8 mouse cellular contexts compared by ENCODE assay signal in the genomic region with DNA sequence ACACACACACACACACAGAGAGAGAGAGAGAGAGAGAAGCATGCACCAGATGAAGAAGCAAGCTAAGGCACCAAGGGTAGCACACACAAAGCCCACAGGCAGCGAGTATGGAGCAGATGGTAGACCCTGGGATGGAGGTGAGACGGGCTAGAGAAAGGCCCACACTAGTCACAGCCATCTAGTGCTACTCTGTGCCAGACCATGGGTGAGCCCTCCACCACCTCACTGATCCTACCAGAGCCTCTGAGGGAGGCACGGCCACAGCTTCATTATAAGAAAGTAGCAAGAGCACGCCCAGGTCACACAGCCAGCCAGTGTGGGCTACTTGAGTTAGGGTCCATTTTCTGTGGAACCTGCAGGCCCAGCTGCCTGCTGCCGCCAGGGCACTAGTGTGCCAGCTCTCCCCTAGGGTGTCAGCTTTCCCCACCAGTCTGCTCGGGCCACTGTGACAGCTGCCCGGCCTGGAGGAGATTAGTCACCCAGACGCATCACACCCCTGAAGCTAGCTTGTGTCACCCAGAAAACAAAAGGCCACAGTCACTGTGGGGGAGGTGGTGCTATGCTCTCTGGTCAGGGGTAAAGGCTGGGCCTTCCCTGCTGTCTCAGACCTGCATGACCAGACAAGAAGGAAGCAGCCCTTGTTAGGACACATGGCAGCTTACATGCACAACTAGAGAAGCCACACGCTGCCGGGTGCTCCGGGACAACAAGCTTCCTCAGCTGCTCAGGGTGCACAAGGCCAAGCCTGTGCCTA. TPM values are rescaled to one million over a fixed set of nuclear protein-coding genes. Genes with fewer than 3 reads are reported as not detected.
DNase-seq lines count a peak whose midpoint lies in the region; ATAC-seq and TF ChIP-seq lines count a peak whose summit lies in the region.

No protein-coding gene starts in this region.

- H3K9me3 ChIP-seq in kidney, postnatal 0 days (replicated peaks; ENCODE audit: low read length): no peaks in the 10 kb centered on the region
- no peaks in the 10 kb centered on the region for H3K9me3 ChIP-seq in forebrain, embryonic 13.5 days (replicated peaks)
- no peaks in the 10 kb centered on the region for H3K9me3 ChIP-seq in hindbrain, embryonic 16.5 days (ENCODE audit: control insufficient read depth, low read length)

- peak; percentile 50; the same call in 1 of the 2 replicates for ATAC-seq in kidney, postnatal 0 days (replicated peaks; ENCODE audit: low FRiP score, low read depth)
- ATAC-seq in forebrain, embryonic 13.5 days: no peak
- ATAC-seq in hindbrain, embryonic 16.5 days: 0 out of 2 replicates have a peak, but pooled peaks have one; percentile 3
- no peak for ATAC-seq in inflammation-experienced regulatory T-cells, adult 6 months

- peak overlapping the region; percentile 62; the same call in 1 of the 2 replicates for H3K27ac ChIP-seq in kidney, postnatal 0 days
- peak overlapping the region; percentile 61 for H3K27ac ChIP-seq in forebrain, embryonic 13.5 days
- peak overlapping the region; percentile 55 for H3K27ac ChIP-seq in hindbrain, embryonic 16.5 days (ENCODE audit: low read depth, low read length)
- H3K27ac ChIP-seq in macrophage: peak overlapping the region; percentile 91

- no peak for TF ChIP-seq CTCF in kidney, postnatal 0 days (IDR thresholded peaks at IDR 0.05; ENCODE audit: low read depth)

- no peak overlapping the region for H3K9ac ChIP-seq in kidney, postnatal 0 days (ENCODE audit: low read depth, low read length)
- 0 out of 2 replicates have a peak overlapping the region, but pooled peaks have one; percentile 26 for H3K9ac ChIP-seq in forebrain, embryonic 13.5 days
- peak overlapping the region; percentile 23; the same call in 1 of the 2 replicates for H3K9ac ChIP-seq in hindbrain, embryonic 16.5 days (ENCODE audit: low read depth, low read length)

- peaks cover 96% of the 10 kb centered on the region for H3K79me2 ChIP-seq in macrophage (ENCODE audit: inconsistent target)

- no peaks in the 10 kb centered on the region for H3K36me3 ChIP-seq in kidney, postnatal 0 days (ENCODE audit: insufficient read depth, low read length)
- H3K36me3 ChIP-seq in forebrain, embryonic 13.5 days (ENCODE audit: poor library complexity, severe bottlenecking): no peaks in the 10 kb centered on the region
- no peaks in the 10 kb centered on the region for H3K36me3 ChIP-seq in hindbrain, embryonic 16.5 days (ENCODE audit: control insufficient read depth, insufficient read depth, low read length)
- H3K36me3 ChIP-seq in macrophage (ENCODE audit: inconsistent target): peaks cover 14% of the 10 kb centered on the region; the same call in 1 of the 2 replicates

- H3K27me3 ChIP-seq in kidney, postnatal 0 days (ENCODE audit: insufficient read depth, low read length): no peaks in the 10 kb centered on the region
- no peaks in the 10 kb centered on the region for H3K27me3 ChIP-seq in forebrain, embryonic 13.5 days
- no peaks in the 10 kb centered on the region for H3K27me3 ChIP-seq in hindbrain, embryonic 16.5 days (replicated peaks; ENCODE audit: control insufficient read depth, insufficient read depth, low read length)

- no peak overlapping the region for H3K4me2 ChIP-seq in kidney, postnatal 0 days (ENCODE audit: low read length)
- peak overlapping the region; percentile 10; the same call in 1 of the 2 replicates for H3K4me2 ChIP-seq in forebrain, embryonic 13.5 days
- no peak overlapping the region for H3K4me2 ChIP-seq in hindbrain, embryonic 16.5 days (ENCODE audit: low read length)

- peaks cover 39% of the 10 kb centered on the region for H3K4me1 ChIP-seq in kidney, postnatal 0 days (replicated peaks; ENCODE audit: insufficient read depth, low read length)
- H3K4me1 ChIP-seq in forebrain, embryonic 13.5 days: peaks cover 63% of the 10 kb centered on the region
- H3K4me1 ChIP-seq in hindbrain, embryonic 16.5 days (ENCODE audit: control insufficient read depth, insufficient read depth, low read depth, low read length): peaks cover 40% of the 10 kb centered on the region

- whole genome bisulfite sequencing in kidney, postnatal 0 days: 47% methylated on average over 11 of the region's 11 CpGs
- 56% methylated on average over 11 of the region's 11 CpGs for WGBS in forebrain, embryonic 13.5 days
- WGBS in hindbrain, embryonic 16.5 days: 42% methylated on average over 11 of the region's 11 CpGs
- WGBS in macrophage (ENCODE audit: missing documents): 24% methylated on average over 11 of the region's 11 CpGs

- H3K4me3 ChIP-seq in kidney, postnatal 0 days (replicated peaks; ENCODE audit: low read depth, low read length): no peak overlapping the region
- no peak overlapping the region for H3K4me3 ChIP-seq in forebrain, embryonic 13.5 days
- H3K4me3 ChIP-seq in hindbrain, embryonic 16.5 days (ENCODE audit: low read length): no peak overlapping the region
- peak overlapping the region; percentile 36 for H3K4me3 ChIP-seq in macrophage (ENCODE audit: inconsistent target)

- peak; percentile 72 for DNase-seq in kidney, postnatal 0 days (ENCODE audit: low spot score)
- no peak for DNase-seq in kidney, adult 18-20 months
- DNase-seq in adrenal gland, postnatal 10 days: peak; percentile 53
- DNase-seq in yolk sac, embryonic 10.5 days (ENCODE audit: low spot score): no peak

RNA-seq across cellular contexts. Expression of a gene that starts 2.1 kb away (rescaled TPM):
- 0.12 TPM in 1 of 2 replicates, not detected in the other for polyA plus RNA-seq in kidney, postnatal 0 days (2015; fragmentation: Nextera tagmentation; extraction: Ambion mirVana)
- not detected for total RNA-seq in adrenal gland, postnatal 10 days (2021)
- polyA plus RNA-seq in forebrain, embryonic 13.5 days (2015; fragmentation: Nextera tagmentation; extraction: Ambion mirVana): 0.18 and 0.41 TPM in 2 replicates
- 0.16 and 0.29 TPM in 2 replicates for polyA plus RNA-seq in hindbrain, embryonic 16.5 days (2015; fragmentation: Nextera tagmentation; extraction: Ambion mirVana)
- total RNA-seq in macrophage (2018; cell fraction: chromatin; rRNA removed): under 1 TPM in 4 of 26 experiments, not detected in 22; 0.40 to 0.81 (median 0.55) TPM
- not detected for total RNA-seq in macrophage (2018; cell fraction: cytosol; rRNA removed)
- under 1 TPM in 3 of 26 experiments, not detected in 23; 0.37 to 0.86 (median 0.42) TPM for total RNA-seq in macrophage (2018; cell fraction: nucleus; rRNA removed)
- 0.09 TPM in 1 of 3 replicates, not detected in the others for polyA plus RNA-seq in macrophage (2018)
- 1 to 10 TPM in 1 of 3 experiments, under 1 TPM in 2; 0.78 to 1.8 (median 0.83) TPM for polyA plus RNA-seq in inflammation-experienced regulatory T-cells, adult 6 months (2017; shearing (Covaris generic))

RNA-seq across cellular contexts. Expression of a gene that starts 15.5 kb away (rescaled TPM):
- polyA plus RNA-seq in kidney, postnatal 0 days (2015; fragmentation: Nextera tagmentation; extraction: Ambion mirVana): 639 and 693 TPM in 2 replicates
- total RNA-seq in adrenal gland, postnatal 10 days (2021): 10 to 100 TPM; 30.8 to 36.7 TPM
- polyA plus RNA-seq in forebrain, embryonic 13.5 days (2015; fragmentation: Nextera tagmentation; extraction: Ambion mirVana): 609 and 621 TPM in 2 replicates
- polyA plus RNA-seq in hindbrain, embryonic 16.5 days (2015; fragmentation: Nextera tagmentation; extraction: Ambion mirVana): 160 and 182 TPM in 2 replicates
- total RNA-seq in macrophage (2018; cell fraction: chromatin; rRNA removed): 10 to 100 TPM in 8 of 26 experiments, 1 to 10 TPM in 14, under 1 TPM in 2, not detected in 2; 0.82 to 28.2 (median 8.1) TPM
- 1 to 10 TPM in 6 of 26 experiments, under 1 TPM in 18, not detected in 2; 0.19 to 1.9 (median 0.79) TPM for total RNA-seq in macrophage (2018; cell fraction: cytosol; rRNA removed)
- total RNA-seq in macrophage (2018; cell fraction: nucleus; rRNA removed): 10 to 100 TPM in 4 of 26 experiments, 1 to 10 TPM in 19, under 1 TPM in 1, not detected in 2; 0.92 to 18.5 (median 7.9) TPM
- 0.25 to 2.4 TPM (median 1.6 TPM) in 3 replicates for polyA plus RNA-seq in macrophage (2018)
- polyA plus RNA-seq in inflammation-experienced regulatory T-cells, adult 6 months (2017; shearing (Covaris generic)): 1 to 10 TPM; 1.5 to 2.2 (median 1.5) TPM

RNA-seq across cellular contexts. Expression of a gene that starts 20.5 kb away (rescaled TPM):
- 0.22 TPM in 1 of 2 replicates, not detected in the other for polyA plus RNA-seq in kidney, postnatal 0 days (2015; fragmentation: Nextera tagmentation; extraction: Ambion mirVana)
- under 1 TPM; 0.18 to 0.27 TPM for total RNA-seq in adrenal gland, postnatal 10 days (2021)
- polyA plus RNA-seq in forebrain, embryonic 13.5 days (2015; fragmentation: Nextera tagmentation; extraction: Ambion mirVana): 0.83 and 0.88 TPM in 2 replicates
- 1.5 TPM in 2 replicates for polyA plus RNA-seq in hindbrain, embryonic 16.5 days (2015; fragmentation: Nextera tagmentation; extraction: Ambion mirVana)
- 1 to 10 TPM in 2 of 26 experiments, under 1 TPM in 2, not detected in 22; 0.62 to 1.2 (median 0.89) TPM for total RNA-seq in macrophage (2018; cell fraction: chromatin; rRNA removed)
- total RNA-seq in macrophage (2018; cell fraction: cytosol; rRNA removed): under 1 TPM in 3 of 26 experiments, not detected in 23; 0.05 to 0.19 (median 0.13) TPM
- total RNA-seq in macrophage (2018; cell fraction: nucleus; rRNA removed): 1 to 10 TPM in 1 of 26 experiments, under 1 TPM in 5, not detected in 20; 0.40 to 1.2 (median 0.51) TPM
- not detected in 3 replicates for polyA plus RNA-seq in macrophage (2018)
- 1 to 10 TPM in 1 of 3 experiments, under 1 TPM in 1, not detected in 1; 0.23 to 1.9 TPM for polyA plus RNA-seq in inflammation-experienced regulatory T-cells, adult 6 months (2017; shearing (Covaris generic))

RNA-seq across cellular contexts. Expression of a gene that starts 28.1 kb away (rescaled TPM):
- polyA plus RNA-seq in kidney, postnatal 0 days (2015; fragmentation: Nextera tagmentation; extraction: Ambion mirVana): 32.1 and 32.4 TPM in 2 replicates
- total RNA-seq in adrenal gland, postnatal 10 days (2021): 10 to 100 TPM; 64.4 to 72.1 TPM
- polyA plus RNA-seq in forebrain, embryonic 13.5 days (2015; fragmentation: Nextera tagmentation; extraction: Ambion mirVana): 18.5 and 23.1 TPM in 2 replicates
- polyA plus RNA-seq in hindbrain, embryonic 16.5 days (2015; fragmentation: Nextera tagmentation; extraction: Ambion mirVana): 32.3 and 37.5 TPM in 2 replicates
- total RNA-seq in macrophage (2018; cell fraction: chromatin; rRNA removed): 100 to 1,000 TPM in 24 of 26 experiments, 10 to 100 TPM in 2; 88.6 to 708 (median 387) TPM
- 100 to 1,000 TPM in 1 of 26 experiments, 10 to 100 TPM in 25; 35.0 to 102 (median 78.6) TPM for total RNA-seq in macrophage (2018; cell fraction: cytosol; rRNA removed)
- total RNA-seq in macrophage (2018; cell fraction: nucleus; rRNA removed): 100 to 1,000 TPM in 18 of 26 experiments, 10 to 100 TPM in 8; 45.8 to 338 (median 152) TPM
- 81.8 to 163 TPM (median 99.1 TPM) in 3 replicates for polyA plus RNA-seq in macrophage (2018)
- 100 to 1,000 TPM in 2 of 3 experiments, 10 to 100 TPM in 1; 89.4 to 181 (median 130) TPM for polyA plus RNA-seq in inflammation-experienced regulatory T-cells, adult 6 months (2017; shearing (Covaris generic))

Comparison
In these comparisons a context has a peak if more than half of its experiments do, and no peak if none do; other contexts are left out.
1. DNase-seq: peak in kidney, postnatal 0 days (single experiment) and adrenal gland, postnatal 10 days (single experiment); none in kidney, adult 18-20 months (single experiment) and yolk sac, embryonic 10.5 days (single experiment).
2. ATAC-seq: peak in kidney, postnatal 0 days (single experiment) and hindbrain, embryonic 16.5 days (single experiment); none in forebrain, embryonic 13.5 days (single experiment) and inflammation-experienced regulatory T-cells, adult 6 months (single experiment).
3. RNA of a gene that starts 15.5 kb away (polyA plus RNA-seq): 639 to 693 TPM in kidney, postnatal 0 days, 609 to 621 TPM in forebrain, embryonic 13.5 days and 160 to 182 TPM in hindbrain, embryonic 16.5 days; 0.25 to 2.4 TPM in macrophage and 1.5 to 2.2 TPM in inflammation-experienced regulatory T-cells, adult 6 months; every median in the first group is over 10 times any median in the second.
4. Peak in every context shown above with its lines, with median percentiles within 50 percentile points of each other: H3K27ac ChIP-seq.